Mouse (Mus musculus) subcutaneous adipose tissue, adult 2 months (tissue): ENCODE results near the gene Cog8. TPM values are rescaled to one million over a fixed set of nuclear protein-coding genes. Genes with fewer than 3 reads are reported as not detected.

Source experiments
- polyA plus RNA-seq: library from polyadenylated mRNA; depleted of rRNA; stranded (reverse); fragments of >200 nt; gene quantifications from 2 replicates; pipeline ENCODE4 v1.2.3, GENCODE M21; 2012; ENCODE audit warnings: low replicate concordance; rRNA removed

Cog8 gene
- polyA plus RNA-seq, result 45.0 and 49.3 TPM in 2 replicates

DNA sequence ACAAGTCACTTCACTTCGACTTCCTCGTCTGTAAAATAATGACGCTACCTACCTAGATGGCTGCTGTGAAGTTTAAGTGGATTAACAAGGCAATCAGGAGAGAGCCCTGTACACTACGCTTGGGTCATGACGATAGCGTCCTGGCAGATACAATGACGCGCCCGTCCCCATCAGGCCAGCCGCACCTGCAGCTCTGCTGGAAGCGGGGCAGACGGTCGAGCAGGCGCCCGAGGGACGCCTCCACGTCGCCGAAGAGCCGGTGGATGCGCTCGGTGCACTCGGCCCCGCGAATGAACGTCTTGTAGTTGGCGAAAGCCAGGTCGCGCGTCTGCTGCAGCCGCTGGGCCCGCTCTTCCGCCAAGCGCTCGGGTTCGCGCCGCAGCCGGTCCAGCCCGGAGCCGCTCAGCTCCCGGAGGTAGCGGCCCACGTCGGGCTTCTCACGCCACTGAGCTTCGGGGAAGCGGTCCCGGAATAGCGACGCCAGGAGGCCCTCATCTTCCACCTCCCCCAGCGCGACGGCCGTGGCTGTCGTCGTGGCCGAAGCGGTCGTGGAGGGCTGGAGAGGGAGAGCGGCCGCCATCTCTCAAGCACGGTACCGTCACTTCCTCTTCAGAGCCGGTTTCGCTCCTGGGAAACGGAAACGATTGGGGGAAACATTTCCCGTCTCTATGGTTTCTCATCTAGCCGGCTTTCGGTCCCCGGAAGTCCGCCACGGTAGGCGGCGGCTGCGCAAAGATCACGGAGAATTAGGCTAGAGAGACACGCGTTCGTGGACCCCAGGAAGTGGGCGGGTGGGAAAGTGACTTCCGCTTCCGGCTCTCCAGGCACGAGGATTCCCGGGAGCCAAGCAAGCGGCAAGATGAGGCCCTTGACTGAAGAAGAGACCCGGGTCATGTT is at the start of gene Cog8, which contains the start of gene Nip7:
Gene Cog8 (minus strand): TSS at position 614 of the 897 bp plus-strand sequence.
Gene Nip7 (plus strand): TSS at position 802 of the 897 bp plus-strand sequence.

DNA sequence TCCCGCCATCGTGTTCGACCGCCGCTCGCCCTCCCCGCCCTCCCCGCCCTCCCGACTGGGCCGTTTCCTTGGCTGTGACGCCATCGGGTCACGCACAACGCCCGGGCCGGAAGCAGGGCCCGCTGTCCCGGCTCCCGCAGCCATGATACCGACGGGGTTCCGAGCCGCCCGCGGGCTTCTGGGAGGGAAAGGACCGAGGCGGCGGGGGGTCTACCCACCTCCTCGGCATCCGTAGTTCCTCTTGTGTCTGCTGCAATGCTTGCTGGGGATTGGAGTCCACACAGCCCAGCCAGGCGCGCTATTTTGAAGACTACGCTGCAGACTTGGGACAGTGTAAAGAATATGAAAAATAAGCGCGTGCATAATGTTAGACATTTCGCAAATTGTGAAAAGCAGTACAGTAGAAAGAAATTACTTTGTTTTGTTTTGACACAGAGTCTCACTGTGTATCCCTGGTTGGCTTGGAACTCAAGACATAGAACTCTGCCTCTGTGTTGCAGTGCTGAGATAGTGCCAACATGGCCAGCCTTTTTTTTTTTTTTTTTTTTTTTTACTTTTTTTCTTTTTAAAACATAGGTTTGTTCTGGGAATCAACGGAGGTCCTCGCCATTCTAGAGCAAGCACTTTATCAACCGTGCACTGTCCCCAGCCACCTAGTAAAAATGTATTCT is 40.0 kb upstream of the Cog8 start, which contains the start of gene Terf2:
Gene Terf2 (minus strand): TSS at position 182 of the 671 bp plus-strand sequence.

DNA sequence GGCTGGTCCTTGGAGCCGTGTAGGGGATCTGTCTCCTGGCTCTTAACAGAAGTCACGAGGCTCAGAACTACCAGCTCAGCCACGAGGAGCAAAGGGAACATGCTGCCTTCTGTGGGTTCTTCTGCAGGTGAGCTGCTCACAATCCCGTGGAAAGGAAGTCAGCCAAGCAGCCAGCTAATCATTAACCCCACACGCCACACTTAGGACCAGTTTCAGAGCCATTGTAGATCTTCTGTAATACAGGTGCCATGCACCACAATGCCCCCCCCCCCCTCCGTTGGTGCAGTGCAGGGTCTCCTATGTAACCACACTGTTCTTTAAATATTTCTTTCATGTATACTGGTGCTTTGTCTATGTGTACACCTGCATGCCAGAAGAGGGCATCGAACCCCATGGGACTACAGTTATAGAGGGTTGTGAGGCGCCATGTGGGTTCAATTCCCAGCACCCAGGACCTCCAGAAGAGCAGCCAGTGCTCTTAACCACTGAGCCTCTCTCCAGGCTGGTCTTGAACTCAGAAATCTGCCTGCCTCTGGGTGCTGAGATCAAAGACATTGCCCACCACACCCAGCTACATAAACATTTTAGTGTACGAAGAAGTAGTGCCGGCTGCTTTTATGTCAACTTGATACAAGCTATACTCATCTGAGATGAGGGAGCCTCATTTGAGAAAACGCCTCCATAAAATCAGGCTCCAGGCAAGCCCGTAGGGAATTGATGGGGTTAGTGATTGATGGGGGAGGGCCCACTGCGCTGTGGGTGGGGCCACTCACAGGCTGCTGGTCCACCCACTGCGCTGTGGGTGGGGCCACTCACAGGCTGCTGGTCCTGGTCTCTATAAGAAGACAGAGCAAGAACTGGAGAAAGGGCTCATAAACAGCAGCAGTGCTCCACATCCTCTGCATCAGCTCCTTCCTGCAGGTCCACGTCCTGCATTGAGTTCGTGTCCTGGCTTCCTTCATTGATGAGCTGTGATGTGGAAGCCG is 9.3 kb upstream of the Cog8 start, which contains the start of gene Tmed6:
Gene Tmed6 (minus strand): TSS at position 134 of the 986 bp plus-strand sequence.

DNA sequence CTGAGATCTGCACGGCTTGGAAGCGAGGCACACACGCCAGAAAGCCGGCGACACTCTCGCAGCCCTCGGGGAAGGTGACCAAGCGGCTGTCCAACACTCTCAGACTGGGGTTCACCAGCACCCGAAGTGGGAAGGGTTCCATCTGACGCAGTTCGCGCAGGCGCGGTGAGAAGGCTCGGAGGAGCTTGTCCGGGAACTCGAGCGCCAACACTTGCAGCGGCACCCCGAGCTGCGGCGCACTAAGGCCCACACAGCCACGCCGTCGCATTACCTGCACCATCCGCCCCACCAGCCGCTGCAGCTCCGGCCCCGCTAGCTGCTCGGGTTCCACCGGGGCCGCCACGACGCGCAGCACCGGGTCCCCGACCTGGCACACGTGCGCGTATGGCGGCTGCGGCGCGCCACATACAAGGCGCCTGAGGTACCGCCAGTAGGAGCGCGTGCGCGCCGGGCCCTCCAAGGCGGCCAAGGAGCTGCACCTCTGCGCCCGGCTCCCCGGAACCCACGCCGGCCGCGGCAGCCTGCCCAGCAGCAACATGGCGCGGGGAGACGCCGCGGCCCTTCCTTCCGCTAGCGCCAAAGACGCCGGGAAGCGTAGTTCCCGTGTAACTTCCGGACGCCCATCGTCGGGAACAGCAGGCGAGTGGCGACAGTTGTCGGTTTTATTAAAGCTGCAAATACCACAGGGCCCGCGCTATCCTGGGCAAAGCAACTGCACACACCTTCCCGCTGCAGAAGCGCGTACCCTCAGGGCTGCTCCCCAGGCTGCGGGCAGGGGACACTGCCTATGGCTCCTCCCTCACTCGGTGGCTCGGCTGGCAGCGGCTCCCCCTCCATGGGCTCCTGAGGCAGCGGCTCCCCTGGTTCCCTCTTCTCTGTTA is 8.2 kb downstream of the Cog8 start, which contains the start of gene Pdf:
Gene Pdf (minus strand): TSS at position 554 of the 881 bp plus-strand sequence.

DNA sequence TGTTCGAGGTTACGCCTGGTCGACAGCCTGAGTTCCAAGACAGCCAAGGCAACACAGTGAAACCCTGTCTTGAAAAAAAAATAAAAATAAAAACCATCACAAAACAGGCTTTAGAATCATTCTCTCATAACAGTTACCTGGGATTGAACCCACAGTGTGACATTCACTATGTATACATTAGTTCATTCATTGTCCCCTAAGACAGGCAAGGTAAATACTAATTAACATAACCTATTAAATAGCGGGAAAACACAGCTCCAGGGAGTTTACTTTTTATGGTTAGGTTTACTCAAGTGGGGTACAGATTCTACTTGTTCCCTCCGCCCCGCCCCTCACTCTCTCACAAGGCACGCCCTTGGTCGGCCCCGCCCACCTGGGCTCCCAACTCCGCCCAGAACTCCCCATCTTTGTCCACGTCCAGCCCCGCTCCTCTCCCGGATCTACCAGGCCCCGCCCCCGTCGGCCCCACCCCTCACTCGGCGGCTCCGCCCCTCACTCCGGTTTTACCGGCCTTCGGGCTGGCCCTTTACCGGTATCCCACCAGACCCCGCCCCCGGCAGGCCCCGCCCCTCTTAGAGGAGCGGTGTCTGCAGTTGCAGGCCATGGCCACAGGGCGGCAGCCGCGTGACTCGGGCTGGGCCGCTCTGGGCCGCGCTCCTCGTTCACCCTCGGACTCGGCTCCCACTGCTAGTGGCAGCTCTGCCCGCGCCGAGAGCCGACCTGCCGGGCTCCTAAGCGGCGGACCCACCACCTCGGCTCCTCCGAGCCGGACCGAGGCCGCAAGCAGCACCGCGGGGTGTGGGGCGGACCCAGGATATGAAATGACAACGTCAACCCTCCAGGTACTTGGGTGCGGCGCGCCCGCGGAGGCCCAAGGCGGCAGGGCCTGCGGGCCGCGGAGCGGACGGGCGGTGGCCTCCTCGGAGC is 25.6 kb downstream of the Cog8 start, which contains the start of gene Vps4a:
Gene Vps4a (plus strand): TSS at position 573 of the 927 bp plus-strand sequence.

Other genes with a start within 250 kb of the Cog8 start
- 2.1 and 3.5 TPM in 2 replicates for gene Has3, start 186.4 kb downstream of the Cog8 start, polyA plus RNA-seq
- 36.2 and 39.7 TPM in 2 replicates for gene Utp4, start 163.1 kb downstream of the Cog8 start, polyA plus RNA-seq
- gene Sntb2, start 120.9 kb downstream of the Cog8 start, polyA plus RNA-seq, result 15.4 and 18.9 TPM in 2 replicates
- gene Vps4a, start 25.5 kb downstream of the Cog8 start, polyA plus RNA-seq, result 34.5 and 39.2 TPM in 2 replicates
- gene Pdf, start 8.1 kb downstream of the Cog8 start, polyA plus RNA-seq, result 38.4 and 42.4 TPM in 2 replicates
- gene Nip7, start 188 bp upstream of the Cog8 start, polyA plus RNA-seq, result 15.7 and 48.2 TPM in 2 replicates
- gene Tmed6, start 9.0 kb upstream of the Cog8 start, polyA plus RNA-seq, result 2.0 TPM in 1 of 2 replicates, not detected in the other
- gene Terf2, start 39.9 kb upstream of the Cog8 start, polyA plus RNA-seq, result 9.1 and 16.0 TPM in 2 replicates
- gene Cyb5b, start 94.0 kb upstream of the Cog8 start, polyA plus RNA-seq, result 213 and 292 TPM in 2 replicates
- gene Nfat5, start 236.8 kb upstream of the Cog8 start, polyA plus RNA-seq, result 18.1 and 34.8 TPM in 2 replicates